In the genomic region with DNA sequence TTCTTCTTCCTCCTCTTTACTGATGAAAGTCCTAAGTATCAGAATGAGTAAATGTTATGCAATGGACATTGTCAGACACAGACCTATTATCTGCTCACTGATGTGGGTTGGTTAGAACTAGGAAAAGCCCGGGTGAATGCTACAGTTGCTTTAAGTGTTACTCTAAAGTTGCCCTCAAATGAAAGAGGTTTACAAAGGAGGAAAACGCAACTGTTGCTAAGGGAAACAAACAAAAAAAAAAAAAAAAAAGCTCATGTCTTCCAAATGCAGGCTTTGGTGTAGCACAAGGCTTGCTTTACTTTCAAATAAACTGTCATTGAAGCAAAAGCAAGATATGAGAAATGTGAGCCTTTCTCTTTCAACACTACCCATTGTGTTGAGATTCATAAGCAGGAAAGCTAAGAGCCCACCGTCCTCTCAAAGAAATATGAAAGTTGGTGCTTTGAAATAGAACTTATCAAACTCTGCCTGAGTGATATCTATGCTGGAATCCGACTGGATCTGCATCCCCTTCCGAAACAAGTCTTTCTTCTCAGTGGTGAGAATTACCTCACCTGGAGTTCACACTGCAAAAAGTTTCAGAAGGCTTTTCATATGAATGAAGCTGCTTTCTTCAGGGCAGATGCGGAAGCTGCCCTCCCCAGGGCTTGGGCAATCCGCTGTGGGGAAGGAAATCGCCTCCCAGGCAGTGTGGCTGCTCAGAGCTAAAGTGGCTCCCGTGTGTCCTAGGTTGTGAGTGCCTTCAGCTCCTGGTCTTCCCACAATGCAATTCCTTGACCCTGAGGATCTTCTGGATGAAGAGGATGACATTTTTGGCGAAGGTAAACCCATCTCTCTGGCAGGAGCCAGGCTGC, we compare ENCODE assay signal across 9 mouse cellular contexts. TPM values are rescaled to one million over a fixed set of nuclear protein-coding genes. Genes with fewer than 3 reads are reported as not detected.
DNase-seq lines count a peak whose midpoint lies in the region; ATAC-seq and TF ChIP-seq lines count a peak whose summit lies in the region.
"Had no signal": no experiment of that assay in that cellular context is flagged by ENCODE, and none has a peak within 500 bp of the region (broad histone marks: within the 10 kb centered on the region; RNA-seq: fewer than 3 reads in every experiment).

No protein-coding gene starts in this region.

- no peaks in the 10 kb centered on the region for H3K36me3 ChIP-seq in midbrain, embryonic 11.5 days (ENCODE audit: control insufficient read depth, insufficient read depth, low read length)
- no peaks in the 10 kb centered on the region for H3K36me3 ChIP-seq in midbrain, postnatal 0 days (ENCODE audit: insufficient read depth, low read length)
- no peaks in the 10 kb centered on the region for H3K36me3 ChIP-seq in limb, embryonic 10.5 days

- peak; percentile 23 for DNase-seq in midbrain, embryonic 11.5 days (ENCODE audit: low spot score, missing footprints)
- DNase-seq in midbrain, postnatal 0 days (ENCODE audit: low spot score): no peak
- peak; percentile 72 for DNase-seq in thymus, postnatal 4 days
- no peak for DNase-seq in layer of hippocampus, postnatal 10 days (ENCODE audit: low spot score in 2 of 2)
- DNase-seq in limb, embryonic 10.5 days (ENCODE audit: low spot score): no peak

- H3K27ac ChIP-seq in midbrain, embryonic 11.5 days (ENCODE audit: low read depth, low read length): no peak overlapping the region
- H3K27ac ChIP-seq in midbrain, postnatal 0 days (ENCODE audit: low read depth, low read length): no peak overlapping the region
- no peak overlapping the region for H3K27ac ChIP-seq in limb, embryonic 10.5 days
- H3K27ac ChIP-seq: hindbrain, postnatal 0 days; layer of hippocampus, adult 2 months had no signal

- no peaks in the 10 kb centered on the region for H3K9me3 ChIP-seq in midbrain, embryonic 11.5 days (ENCODE audit: control insufficient read depth, low read length)
- H3K9me3 ChIP-seq in midbrain, postnatal 0 days (ENCODE audit: low read length): no peaks in the 10 kb centered on the region
- H3K9me3 ChIP-seq in limb, embryonic 10.5 days (replicated peaks): no peaks in the 10 kb centered on the region

- no peaks in the 10 kb centered on the region for H3K27me3 ChIP-seq in midbrain, embryonic 11.5 days (ENCODE audit: control insufficient read depth, insufficient read depth, low read length)
- no peaks in the 10 kb centered on the region for H3K27me3 ChIP-seq in midbrain, postnatal 0 days (ENCODE audit: insufficient read depth, low read length)
- H3K27me3 ChIP-seq in limb, embryonic 10.5 days (ENCODE audit: low read depth, poor library complexity, severe bottlenecking): no peaks in the 10 kb centered on the region

- 67% methylated on average over 10 of the region's 10 CpGs for WGBS in midbrain, embryonic 11.5 days
- 63% methylated on average over 10 of the region's 10 CpGs for WGBS in midbrain, postnatal 0 days
- WGBS in limb, embryonic 10.5 days: 61% methylated on average over 10 of the region's 10 CpGs

- H3K9ac ChIP-seq in midbrain, embryonic 11.5 days (ENCODE audit: low read length): no peak overlapping the region
- no peak overlapping the region for H3K9ac ChIP-seq in midbrain, postnatal 0 days (replicated peaks; ENCODE audit: low read length, poor library complexity, severe bottlenecking)

- no peak for ATAC-seq in midbrain, embryonic 11.5 days (ENCODE audit: low FRiP score)
- ATAC-seq in midbrain, postnatal 0 days (ENCODE audit: low FRiP score): no peak
- ATAC-seq in granulocyte monocyte progenitor cell, adult 5-6 weeks (replicated peaks; ENCODE audit: poor library complexity, severe bottlenecking): peak; percentile 59
- peak; percentile 63 for ATAC-seq in monocyte, adult 5-6 weeks (replicated peaks; ENCODE audit: insufficient number of reproducible peaks, low FRiP score, low TSS enrichment, poor library complexity, severe bottlenecking)
- ATAC-seq: hindbrain, postnatal 0 days had no signal

- TF ChIP-seq CTCF in midbrain, postnatal 0 days (IDR thresholded peaks at IDR 0.05): no peak

- H3K4me2 ChIP-seq in midbrain, embryonic 11.5 days: no peak overlapping the region
- no peak overlapping the region for H3K4me2 ChIP-seq in midbrain, postnatal 0 days (ENCODE audit: low read depth, low read length, poor library complexity, severe bottlenecking)

- H3K4me3 ChIP-seq in midbrain, embryonic 11.5 days (ENCODE audit: low read depth, low read length): no peak overlapping the region
- H3K4me3 ChIP-seq in midbrain, postnatal 0 days (ENCODE audit: low read depth, low read length): no peak overlapping the region
- no peak overlapping the region for H3K4me3 ChIP-seq in limb, embryonic 10.5 days
- H3K4me3 ChIP-seq: layer of hippocampus, adult 2 months had no signal

- H3K4me1 ChIP-seq in midbrain, embryonic 11.5 days (ENCODE audit: control insufficient read depth, insufficient read depth, low read length): no peaks in the 10 kb centered on the region; the same call in 1 of the 2 replicates
- no peaks in the 10 kb centered on the region for H3K4me1 ChIP-seq in midbrain, postnatal 0 days (ENCODE audit: insufficient read depth, low read length)
- peaks cover 10% of the 10 kb centered on the region; the same call in 1 of the 2 replicates for H3K4me1 ChIP-seq in limb, embryonic 10.5 days

RNA-seq across cellular contexts. Expression of a gene that starts 32.2 kb away (rescaled TPM):
- polyA plus RNA-seq in midbrain, embryonic 11.5 days (2014; fragmentation: Nextera tagmentation; extraction: Ambion mirVana): 9.2 and 11.1 TPM in 2 replicates
- 48.8 and 57.4 TPM in 2 replicates for total RNA-seq in midbrain, postnatal 0 days (2014; rRNA removed)
- polyA plus RNA-seq in midbrain, postnatal 0 days (2015; fragmentation: Nextera tagmentation; extraction: Ambion mirVana): 17.7 and 19.6 TPM in 2 replicates
- total RNA-seq in granulocyte monocyte progenitor cell, adult 5-6 weeks (2014; fragmentation: Nextera tagmentation): 41.1 and 65.7 TPM in 2 replicates
- 27.8 and 33.5 TPM in 2 replicates for total RNA-seq in granulocyte monocyte progenitor cell, adult 5-6 weeks (2017)
- total RNA-seq in monocyte, adult 5-6 weeks (2017): 128 to 224 TPM (median 134 TPM) in 3 replicates
- total RNA-seq in layer of hippocampus, postnatal 10 days (2021): 10 to 100 TPM; 70.4 to 73.3 TPM
- polyA plus RNA-seq in limb, embryonic 10.5 days (2016; fragmentation: Nextera tagmentation; extraction: Ambion mirVana): 0.36 and 0.90 TPM in 2 replicates

Comparison
In these comparisons a context has a peak if more than half of its experiments do, and no peak if none do; other contexts are left out.
1. DNase-seq: peak in midbrain, embryonic 11.5 days (single experiment) and thymus, postnatal 4 days (single experiment); none in midbrain, postnatal 0 days (single experiment), layer of hippocampus, postnatal 10 days (0 of 2) and limb, embryonic 10.5 days (single experiment).
2. ATAC-seq: peak in granulocyte monocyte progenitor cell, adult 5-6 weeks (single experiment) and monocyte, adult 5-6 weeks (single experiment); none in midbrain, embryonic 11.5 days (single experiment) and midbrain, postnatal 0 days (single experiment).